Mouse (Mus musculus): ENCODE results near the gene Klhl29. TPM values are rescaled to one million over a fixed set of nuclear protein-coding genes. Genes with fewer than 3 reads are reported as not detected.

Klhl29 gene
- polyA plus RNA-seq, 1 experiment from 2014 or later = 0.02 TPM

- ATAC-seq (ENCODE audit: low read depth) = no peak
- Histone ChIP-seq H3K9ac (ENCODE audit: low read depth, low read length) (no peak overlapping the region), H3K27me3 (ENCODE audit: control insufficient read depth, insufficient read depth, low read depth, low read length) (no peaks in the 10 kb centered on the region), H3K27ac (ENCODE audit: low read length) (no peak overlapping the region), H3K9me3 (replicated peaks; ENCODE audit: control insufficient read depth, low read length) (no peaks in the 10 kb centered on the region), H3K36me3 (ENCODE audit: control insufficient read depth, insufficient read depth) (no peaks in the 10 kb centered on the region), H3K4me2 (ENCODE audit: low read depth, low read length) (no peak overlapping the region), H3K4me1 (ENCODE audit: control insufficient read depth, low read depth, low read length) (no peaks in the 10 kb centered on the region), H3K4me3 (ENCODE audit: low read depth, low read length) (no peak overlapping the region)
- 55% methylated on average over 4 of the region's 4 CpGs for WGBS (ENCODE audit: insufficient replicate concordance)
These were observed 246.3 kb downstream of the Klhl29 start for GRCm38 (mm10) chr12:5129190-5129589.

- H3K4me3 ChIP-seq (ENCODE audit: low read depth, low read length) = no peak overlapping the region
- no peaks in the 10 kb centered on the region for H3K9me3 ChIP-seq (replicated peaks; ENCODE audit: control insufficient read depth, low read length)
- no peak overlapping the region for H3K27ac ChIP-seq (ENCODE audit: low read length)
- ATAC-seq (ENCODE audit: low read depth) = no peak
- no peak overlapping the region for H3K4me2 ChIP-seq (ENCODE audit: low read depth, low read length)
- no peaks in the 10 kb centered on the region for H3K4me1 ChIP-seq (ENCODE audit: control insufficient read depth, low read depth, low read length)
- no peaks in the 10 kb centered on the region for H3K27me3 ChIP-seq (ENCODE audit: control insufficient read depth, insufficient read depth, low read depth, low read length)
- H3K36me3 ChIP-seq (ENCODE audit: control insufficient read depth, insufficient read depth) = no peaks in the 10 kb centered on the region
- no peak overlapping the region for H3K9ac ChIP-seq (ENCODE audit: low read depth, low read length)
- WGBS (ENCODE audit: insufficient replicate concordance) = 52% methylated on average over 7 of the region's 7 CpGs
These were observed 249.6 kb downstream of the Klhl29 start for GRCm38 (mm10) chr12:5125907-5126306.

DNA sequence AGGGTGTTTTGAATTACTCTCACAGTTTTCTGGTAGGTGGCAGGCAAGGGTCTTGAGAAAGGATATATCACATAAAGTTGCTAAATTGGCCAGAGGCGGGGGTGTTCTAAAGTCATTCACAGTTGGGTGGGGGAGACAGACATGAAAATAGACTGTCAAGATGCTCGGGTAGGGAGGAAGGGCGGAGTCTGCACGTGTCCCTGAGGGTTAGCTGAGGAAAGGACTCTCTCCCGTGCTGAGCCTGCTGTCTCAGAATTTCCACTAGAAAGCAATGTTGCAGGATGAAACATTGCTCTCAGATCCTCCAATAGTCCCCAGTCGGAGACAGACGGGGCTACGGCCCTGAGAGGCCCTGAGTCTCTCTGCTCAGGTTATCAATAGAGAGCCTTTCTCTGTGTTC is 252.5 kb downstream of the Klhl29 start:
- no peak overlapping the region for H3K4me3 ChIP-seq (ENCODE audit: low read depth, low read length)
- H3K4me1 ChIP-seq (ENCODE audit: control insufficient read depth, low read depth, low read length) = no peaks in the 10 kb centered on the region; the same call in 1 of the 2 replicates
- H3K27ac ChIP-seq (ENCODE audit: low read length) = no peak overlapping the region
- H3K9me3 ChIP-seq (replicated peaks; ENCODE audit: control insufficient read depth, low read length) = no peaks in the 10 kb centered on the region
- H3K27me3 ChIP-seq (ENCODE audit: control insufficient read depth, insufficient read depth, low read depth, low read length) = no peaks in the 10 kb centered on the region
- ATAC-seq (ENCODE audit: low read depth) = no peak
- no peak overlapping the region for H3K4me2 ChIP-seq (ENCODE audit: low read depth, low read length)
- no peaks in the 10 kb centered on the region for H3K36me3 ChIP-seq (ENCODE audit: control insufficient read depth, insufficient read depth)
- H3K9ac ChIP-seq (ENCODE audit: low read depth, low read length) = no peak overlapping the region
- 39% methylated on average over 8 of the region's 8 CpGs for WGBS (ENCODE audit: insufficient replicate concordance)

DNA sequence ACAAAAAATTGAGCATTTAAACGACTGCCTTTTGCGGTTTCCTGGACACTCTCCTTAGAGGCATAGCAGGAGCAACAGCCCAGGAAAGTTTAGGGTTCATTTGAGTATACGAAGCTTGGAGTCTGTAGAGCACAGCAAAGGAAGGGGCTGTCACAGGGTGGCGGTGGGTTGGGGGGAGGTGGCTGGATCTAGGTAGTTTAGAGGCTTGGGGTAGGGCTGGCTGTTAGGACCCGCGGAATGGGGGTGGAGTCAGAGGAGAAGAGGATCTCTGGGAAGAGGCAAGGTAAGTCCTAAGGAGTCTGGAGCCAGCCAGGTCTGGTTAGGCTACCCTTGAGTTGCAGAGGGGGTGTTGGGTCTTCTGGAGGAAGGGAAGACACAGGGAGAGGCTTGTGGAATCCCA is 255.2 kb downstream of the Klhl29 start:
- no peak overlapping the region for H3K4me2 ChIP-seq (ENCODE audit: low read depth, low read length)
- no peak for ATAC-seq (ENCODE audit: low read depth)
- H3K4me3 ChIP-seq (ENCODE audit: low read depth, low read length) = no peak overlapping the region
- H3K9me3 ChIP-seq (replicated peaks; ENCODE audit: control insufficient read depth, low read length) = no peaks in the 10 kb centered on the region
- H3K27me3 ChIP-seq (ENCODE audit: control insufficient read depth, insufficient read depth, low read depth, low read length) = no peaks in the 10 kb centered on the region
- H3K4me1 ChIP-seq (ENCODE audit: control insufficient read depth, low read depth, low read length) = no peaks in the 10 kb centered on the region; the same call in 1 of the 2 replicates
- 33% methylated on average over 6 of the region's 6 CpGs for WGBS (ENCODE audit: insufficient replicate concordance)
- H3K36me3 ChIP-seq (ENCODE audit: control insufficient read depth, insufficient read depth) = no peaks in the 10 kb centered on the region
- H3K9ac ChIP-seq (ENCODE audit: low read depth, low read length) = no peak overlapping the region
- H3K27ac ChIP-seq (ENCODE audit: low read length) = no peak overlapping the region

DNA sequence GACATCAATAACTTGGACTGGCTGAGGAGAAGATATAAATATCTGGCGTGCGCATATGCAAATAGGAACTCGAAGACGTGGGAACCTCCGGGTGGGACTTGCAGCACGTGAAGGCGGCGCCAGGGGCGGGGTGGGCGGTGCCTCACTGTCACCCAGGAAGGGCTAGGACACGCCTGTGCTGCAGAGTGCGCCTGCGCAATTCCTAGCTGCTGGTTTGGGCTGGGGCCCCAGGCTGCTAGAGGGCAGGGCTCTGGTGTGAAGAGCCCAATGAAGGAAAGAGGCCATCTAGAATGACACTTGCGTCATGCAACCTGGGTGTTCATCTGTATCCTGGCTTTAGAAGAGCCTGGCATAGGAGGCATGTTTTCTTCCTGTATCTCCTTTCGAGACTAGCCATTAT is 255.8 kb downstream of the Klhl29 start:
- ATAC-seq (ENCODE audit: low read depth) = peak; percentile 78
- no peaks in the 10 kb centered on the region; the same call in 1 of the 2 replicates for H3K4me1 ChIP-seq (ENCODE audit: control insufficient read depth, low read depth, low read length)
- H3K36me3 ChIP-seq (ENCODE audit: control insufficient read depth, insufficient read depth) = no peaks in the 10 kb centered on the region
- peak overlapping the region; percentile 32; the same call in 1 of the 2 replicates for H3K4me2 ChIP-seq (ENCODE audit: low read depth, low read length)
- H3K9me3 ChIP-seq (replicated peaks; ENCODE audit: control insufficient read depth, low read length) = no peaks in the 10 kb centered on the region
- no peak overlapping the region for H3K27ac ChIP-seq (ENCODE audit: low read length)
- H3K9ac ChIP-seq (ENCODE audit: low read depth, low read length) = no peak overlapping the region
- no peaks in the 10 kb centered on the region for H3K27me3 ChIP-seq (ENCODE audit: control insufficient read depth, insufficient read depth, low read depth, low read length)
- 0 out of 2 replicates have a peak overlapping the region, but pooled peaks have one; percentile 11 for H3K4me3 ChIP-seq (ENCODE audit: low read depth, low read length)
- WGBS (ENCODE audit: insufficient replicate concordance) = 10% methylated on average over 15 of the region's 15 CpGs

DNA sequence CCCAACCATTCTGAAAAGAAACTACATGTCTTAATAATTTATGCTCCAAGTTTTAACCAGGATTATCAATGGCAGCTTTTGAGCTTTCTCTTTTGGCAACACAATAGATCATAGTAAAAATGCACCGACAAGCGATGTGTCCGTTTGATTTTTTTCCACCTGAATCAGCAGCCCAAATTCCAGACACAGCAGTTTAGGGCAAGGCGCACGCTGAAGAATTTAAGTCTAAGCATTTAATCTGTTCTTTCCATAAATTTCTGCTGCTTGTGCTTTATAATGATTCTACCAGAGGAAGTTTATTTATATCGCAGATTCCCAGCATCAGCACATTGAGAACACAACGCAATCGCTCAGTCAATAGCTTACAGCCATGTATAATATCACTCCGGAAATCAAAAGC is 256.2 kb downstream of the Klhl29 start:
- 0 out of 2 replicates have a peak overlapping the region, but pooled peaks have one; percentile 11 for H3K4me3 ChIP-seq (ENCODE audit: low read depth, low read length)
- no peaks in the 10 kb centered on the region; the same call in 1 of the 2 replicates for H3K4me1 ChIP-seq (ENCODE audit: control insufficient read depth, low read depth, low read length)
- WGBS (ENCODE audit: insufficient replicate concordance) = 57% methylated on average over 9 of the region's 9 CpGs

DNA sequence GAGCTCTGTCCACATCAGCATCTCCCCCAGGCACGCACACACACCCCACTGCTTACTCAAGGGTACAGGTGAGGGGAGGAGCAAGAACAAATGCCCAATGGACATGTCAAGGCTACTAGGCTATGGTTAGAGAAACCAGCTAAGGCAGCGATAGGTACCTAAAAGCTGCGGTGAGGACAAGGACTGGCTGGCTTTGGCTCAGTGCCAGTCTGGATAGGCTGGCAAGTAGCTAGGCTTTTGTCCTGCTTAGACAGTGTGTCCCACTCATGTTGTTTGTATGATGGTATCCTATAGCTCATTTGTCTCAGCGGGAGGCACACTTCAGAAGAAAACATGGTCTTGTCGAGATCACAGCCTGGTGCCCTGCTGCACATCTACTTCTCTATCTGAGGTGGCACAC is 258.9 kb downstream of the Klhl29 start:
- Histone ChIP-seq H3K36me3 (ENCODE audit: control insufficient read depth, insufficient read depth) (no peaks in the 10 kb centered on the region), H3K9ac (ENCODE audit: low read depth, low read length) (no peak overlapping the region), H3K27me3 (ENCODE audit: control insufficient read depth, insufficient read depth, low read depth, low read length) (no peaks in the 10 kb centered on the region), H3K4me2 (ENCODE audit: low read depth, low read length) (no peak overlapping the region), H3K27ac (ENCODE audit: low read length) (no peak overlapping the region), H3K4me1 (ENCODE audit: control insufficient read depth, low read depth, low read length) (no peaks in the 10 kb centered on the region; the same call in 1 of the 2 replicates), H3K4me3 (ENCODE audit: low read depth, low read length) (no peak overlapping the region), H3K9me3 (replicated peaks; ENCODE audit: control insufficient read depth, low read length) (no peaks in the 10 kb centered on the region)
- ATAC-seq (ENCODE audit: low read depth) = no peak
- 71% methylated on average over 5 of the region's 5 CpGs for WGBS (ENCODE audit: insufficient replicate concordance)

More for the DNA sequence above, 256.2 kb downstream of the Klhl29 start:
- no peaks in the 10 kb centered on the region for H3K9me3 ChIP-seq (replicated peaks; ENCODE audit: control insufficient read depth, low read length)
- no peak overlapping the region for H3K27ac ChIP-seq (ENCODE audit: low read length)
- H3K4me2 ChIP-seq (ENCODE audit: low read depth, low read length) = peak overlapping the region; percentile 32; the same call in 1 of the 2 replicates
- no peak overlapping the region for H3K9ac ChIP-seq (ENCODE audit: low read depth, low read length)
- H3K27me3 ChIP-seq (ENCODE audit: control insufficient read depth, insufficient read depth, low read depth, low read length) = no peaks in the 10 kb centered on the region
- no peak for ATAC-seq (ENCODE audit: low read depth)
- H3K36me3 ChIP-seq (ENCODE audit: control insufficient read depth, insufficient read depth) = no peaks in the 10 kb centered on the region

GRCm38 (mm10) chr12:5114631-5115030 is 260.9 kb downstream of the Klhl29 start:
- Histone ChIP-seq H3K4me2 (ENCODE audit: low read depth, low read length) (no peak overlapping the region), H3K9ac (ENCODE audit: low read depth, low read length) (no peak overlapping the region), H3K4me3 (ENCODE audit: low read depth, low read length) (no peak overlapping the region), H3K27me3 (ENCODE audit: control insufficient read depth, insufficient read depth, low read depth, low read length) (no peaks in the 10 kb centered on the region), H3K9me3 (replicated peaks; ENCODE audit: control insufficient read depth, low read length) (no peaks in the 10 kb centered on the region), H3K27ac (ENCODE audit: low read length) (no peak overlapping the region), H3K36me3 (ENCODE audit: control insufficient read depth, insufficient read depth) (no peaks in the 10 kb centered on the region), H3K4me1 (ENCODE audit: control insufficient read depth, low read depth, low read length) (no peaks in the 10 kb centered on the region; the same call in 1 of the 2 replicates)
- 43% methylated on average over 4 of the region's 4 CpGs for WGBS (ENCODE audit: insufficient replicate concordance)
- no peak for ATAC-seq (ENCODE audit: low read depth)

DNA sequence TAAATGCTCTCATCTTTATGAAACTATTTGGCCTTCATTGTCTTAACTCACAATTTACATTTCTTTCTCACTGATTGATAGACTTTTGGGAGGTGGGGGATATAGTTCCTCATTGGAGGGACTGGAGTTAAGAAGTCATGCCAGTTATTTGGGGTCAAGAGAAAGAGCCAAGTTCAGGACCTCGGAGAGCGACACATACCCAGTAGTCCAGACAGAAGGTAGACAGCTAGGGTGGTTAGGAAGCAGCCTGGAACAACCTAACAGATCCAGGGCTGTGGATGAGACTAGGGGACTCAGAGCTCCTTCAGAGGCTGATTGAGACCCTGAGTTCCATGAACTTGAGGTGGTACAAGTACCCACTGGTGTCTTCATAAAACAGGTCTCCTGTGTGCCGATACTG is 264.1 kb downstream of the Klhl29 start:
- no peaks in the 10 kb centered on the region for H3K27me3 ChIP-seq (ENCODE audit: control insufficient read depth, insufficient read depth, low read depth, low read length)
- H3K4me3 ChIP-seq (ENCODE audit: low read depth, low read length) = no peak overlapping the region
- H3K4me1 ChIP-seq (ENCODE audit: control insufficient read depth, low read depth, low read length) = no peaks in the 10 kb centered on the region
- no peak for ATAC-seq (ENCODE audit: low read depth)
- H3K9ac ChIP-seq (ENCODE audit: low read depth, low read length) = no peak overlapping the region
- WGBS (ENCODE audit: insufficient replicate concordance) = 65% methylated on average over 3 of the region's 3 CpGs
- H3K9me3 ChIP-seq (replicated peaks; ENCODE audit: control insufficient read depth, low read length) = no peaks in the 10 kb centered on the region
- no peaks in the 10 kb centered on the region for H3K36me3 ChIP-seq (ENCODE audit: control insufficient read depth, insufficient read depth)
- H3K27ac ChIP-seq (ENCODE audit: low read length) = no peak overlapping the region
- H3K4me2 ChIP-seq (ENCODE audit: low read depth, low read length) = no peak overlapping the region
